Mouse (Mus musculus) heart, postnatal 14 days (tissue): ENCODE data around the gene Atp6v1fnb. TPM values are rescaled to one million over a fixed set of nuclear protein-coding genes. Genes with fewer than 3 reads are reported as not detected.

Experiments
- DNase-seq, 2 experiments: peaks; one replicate each; pipeline ENCODE4 v3.0.0; 2021 to 2022
- intact Hi-C: fragments of 180-260 bp; cut with DNase I; formaldehyde crosslinking; loops from one replicate; pipeline ENCODE4 v1.15.1; 2025
- total RNA-seq, 2 experiments: library from RNA; stranded (reverse); gene quantifications; 2 replicates each; pipeline ENCODE4 v1.2.3; 2021

Atp6v1fnb gene
- total RNA-seq, 2 experiments from 2014 or later, result not detected

GRCm38 (mm10) chr6:29450667-29451066, 20.6 kb upstream of the Atp6v1fnb start:
- intact Hi-C loops, result no loop called here
- DNase-seq, result no peak

- intact Hi-C loops, result no loop called here
- no peak for DNase-seq
Measured at GRCm38 (mm10) chr6:29461502-29461901, 9.7 kb upstream of the Atp6v1fnb start.

GRCm38 (mm10) chr6:29463388-29463787, 7.8 kb upstream of the Atp6v1fnb start:
- DNase-seq, result no peak
- intact Hi-C loops, result no loop called here

GRCm38 (mm10) chr6:29467583-29468354, 3.5 kb upstream of the Atp6v1fnb start, which contains the start of gene Atp6v1f:
Gene Atp6v1f, plus strand, starts transcription at chr6:29467718.
- intact Hi-C loops, result no loop called here
- peak; percentile 90 to 92 for DNase-seq

- intact Hi-C loops, result no loop called here
- no peak for DNase-seq
Measured at GRCm38 (mm10) chr6:29468851-29469250, 2.4 kb upstream of the Atp6v1fnb start.

- intact Hi-C loops, result no loop called here
- peak; percentile 72 for DNase-seq
Measured at GRCm38 (mm10) chr6:29473941-29474691, 2.9 kb downstream of the Atp6v1fnb start.

GRCm38 (mm10) chr6:29474736-29475135, 3.5 kb downstream of the Atp6v1fnb start:
- DNase-seq, result no peak
- intact Hi-C loops, result no loop called here

GRCm38 (mm10) chr6:29482691-29483090, 11.5 kb downstream of the Atp6v1fnb start:
- DNase-seq, result no peak
- intact Hi-C loops, result loop anchor here (5.0 kb wide), 1 partner anchor 115 kb away; no protein-coding TSS in a partner anchor

GRCm38 (mm10) chr6:29484716-29485559, 13.7 kb downstream of the Atp6v1fnb start:
- peak; percentile 74 to 84 for DNase-seq
- intact Hi-C loops, result loop anchor here (5.0 kb wide), 2 partner anchors 88 to 118 kb away; partner anchors contain the start of gene Ccdc136

- no peak for DNase-seq
- intact Hi-C loops, result loop anchor here (5.0 kb wide), 1 partner anchor 89 kb away; the partner anchor contains the start of gene Ccdc136
Measured at GRCm38 (mm10) chr6:29485951-29486350, 14.7 kb downstream of the Atp6v1fnb start.

- intact Hi-C loops, result no loop called here
- DNase-seq, result peak; percentile 23 to 36
Measured at GRCm38 (mm10) chr6:29494101-29494500, 22.9 kb downstream of the Atp6v1fnb start.

- intact Hi-C loops, result no loop called here
Measured at GRCm38 (mm10) chr6:29496270-29496669, 25.0 kb downstream of the Atp6v1fnb start.

GRCm38 (mm10) chr6:29497791-29498190, 26.6 kb downstream of the Atp6v1fnb start:
- intact Hi-C loops, result no loop called here
- DNase-seq, result no peak

More at GRCm38 (mm10) chr6:29496270-29496669, 25.0 kb downstream of the Atp6v1fnb start:
- no peak for DNase-seq

- intact Hi-C loops, result no loop called here
- no peak for DNase-seq
Measured at GRCm38 (mm10) chr6:29500177-29500576, 28.9 kb downstream of the Atp6v1fnb start.

- DNase-seq, result no peak
- intact Hi-C loops, result no loop called here
Measured at GRCm38 (mm10) chr6:29500810-29501209, 29.6 kb downstream of the Atp6v1fnb start.

- DNase-seq, result no peak
- intact Hi-C loops, result no loop called here
Measured at GRCm38 (mm10) chr6:29501599-29501998, 30.4 kb downstream of the Atp6v1fnb start.

GRCm38 (mm10) chr6:29505493-29505892, 34.3 kb downstream of the Atp6v1fnb start:
- intact Hi-C loops, result no loop called here
- no peak for DNase-seq

GRCm38 (mm10) chr6:29506834-29507233, 35.6 kb downstream of the Atp6v1fnb start:
- no peak for DNase-seq
- intact Hi-C loops, result no loop called here

GRCm38 (mm10) chr6:29507447-29508309, 36.4 kb downstream of the Atp6v1fnb start, which contains the start of gene Kcp:
Gene Kcp, minus strand, starts transcription at chr6:29507952.
- intact Hi-C loops, result no loop called here
- peak; percentile 42 to 45 for DNase-seq
